Mouse (Mus musculus) right cerebral cortex, adult 18-20 months (tissue): Measurements from ENCODE around the gene Dus2.

Source experiments
- DNase-seq: peaks from one replicate; pipeline ENCODE4 v3.0.0; 2022; ENCODE audit warnings: mixed read lengths

Gene Dus2

DNA sequence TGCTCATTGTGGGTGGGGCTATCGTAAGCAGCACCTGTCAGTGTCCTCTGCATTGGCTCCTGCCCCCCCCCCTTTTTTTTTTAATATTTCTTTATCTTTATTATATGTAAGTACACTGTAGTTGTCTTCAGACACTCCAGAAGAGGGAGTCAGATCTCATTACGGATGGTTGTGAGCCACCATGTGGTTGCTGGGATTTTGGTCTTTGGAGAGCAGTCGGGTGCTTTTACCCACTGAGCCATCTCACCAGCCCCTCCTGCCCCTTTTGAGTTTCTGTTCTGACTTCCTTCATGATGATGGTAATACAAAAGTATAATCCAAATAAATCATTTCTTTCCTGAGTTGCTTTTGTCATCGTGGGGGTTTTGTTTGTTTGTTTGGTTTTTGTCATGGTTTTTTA lies 111.2 kb downstream of the Dus2 start:
- no peak for DNase-seq
